Mouse (Mus musculus) liver, adult (tissue): Measurements from ENCODE around the gene Thoc3.

Experiments
- GATA4 ChIP-seq: IDR thresholded peaks from 2 replicates; pipeline ENCODE4 v1.6.1; 2014; ENCODE audit warnings: mild to moderate bottlenecking, low read length; ENCODE audit not compliant: insufficient replicate concordance

Thoc3 gene

DNA sequence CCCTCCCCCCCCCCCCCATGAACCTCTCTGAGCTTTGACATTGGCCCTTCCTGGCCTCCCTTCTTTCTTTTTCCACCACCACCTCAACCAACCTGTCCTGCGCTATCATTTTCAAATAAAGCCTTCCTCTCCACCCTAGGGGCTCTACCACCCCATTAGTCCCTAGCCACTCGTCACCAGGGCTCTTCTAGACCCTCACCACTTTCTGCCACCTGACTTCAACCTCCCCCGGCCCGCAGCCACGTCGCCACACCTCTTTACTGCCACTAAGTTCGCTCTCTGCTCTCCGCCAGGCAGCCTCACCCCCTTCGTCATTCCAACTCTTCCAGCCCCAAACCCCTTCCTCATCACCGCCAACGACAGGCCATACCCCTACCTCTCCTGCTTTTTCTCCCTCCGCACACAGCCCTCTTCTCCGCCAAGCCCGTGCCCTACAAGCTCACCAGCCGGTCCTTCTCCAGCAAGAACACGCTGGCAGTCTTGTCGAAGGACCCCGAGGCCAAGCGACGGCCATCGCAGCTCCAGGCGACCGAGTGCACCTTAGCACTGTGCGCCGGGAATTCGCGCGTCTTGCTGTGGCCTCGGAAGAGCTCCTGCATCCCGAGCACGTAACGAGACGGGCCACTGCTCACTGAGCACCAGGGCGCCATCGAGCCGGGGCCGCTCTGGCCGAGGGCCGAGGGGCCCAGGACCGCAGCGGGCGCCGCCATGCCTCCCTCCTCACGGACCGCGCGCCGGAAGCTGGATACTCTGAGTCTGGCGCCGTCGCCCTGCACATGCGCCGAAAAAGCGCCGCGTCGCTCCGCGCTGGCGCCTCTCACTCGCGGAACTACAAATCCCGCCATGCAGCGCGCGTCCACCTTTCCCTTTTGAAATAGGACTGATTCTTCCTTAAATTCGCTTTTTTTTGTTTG, at the start of gene Thoc3:
Thoc3 (minus strand) TSS at position 752 of the 914 bp plus-strand sequence.
- TF ChIP-seq GATA4, result no peak; the same call in 1 of the 2 replicates

DNA sequence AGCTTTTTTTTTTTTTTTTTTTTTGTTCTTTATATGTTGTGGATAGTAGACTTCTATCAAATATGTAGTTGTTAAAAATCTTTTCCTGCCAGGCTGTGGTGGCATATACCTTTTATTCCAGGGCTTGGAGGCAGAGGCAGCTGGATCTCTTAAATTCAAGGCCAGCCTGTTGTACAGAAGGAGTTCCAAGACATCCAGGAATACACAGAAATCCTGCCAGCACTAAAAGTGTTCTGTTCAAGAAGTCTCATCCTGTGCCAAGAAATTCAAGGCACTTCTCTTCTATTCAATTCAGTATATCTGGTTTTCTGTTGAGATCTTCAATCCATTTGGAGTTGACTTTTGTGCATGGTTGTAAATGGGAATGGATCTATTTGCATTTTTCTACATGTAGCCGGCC, 37.3 kb upstream of the Thoc3 start:
- TF ChIP-seq GATA4, result no peak

DNA sequence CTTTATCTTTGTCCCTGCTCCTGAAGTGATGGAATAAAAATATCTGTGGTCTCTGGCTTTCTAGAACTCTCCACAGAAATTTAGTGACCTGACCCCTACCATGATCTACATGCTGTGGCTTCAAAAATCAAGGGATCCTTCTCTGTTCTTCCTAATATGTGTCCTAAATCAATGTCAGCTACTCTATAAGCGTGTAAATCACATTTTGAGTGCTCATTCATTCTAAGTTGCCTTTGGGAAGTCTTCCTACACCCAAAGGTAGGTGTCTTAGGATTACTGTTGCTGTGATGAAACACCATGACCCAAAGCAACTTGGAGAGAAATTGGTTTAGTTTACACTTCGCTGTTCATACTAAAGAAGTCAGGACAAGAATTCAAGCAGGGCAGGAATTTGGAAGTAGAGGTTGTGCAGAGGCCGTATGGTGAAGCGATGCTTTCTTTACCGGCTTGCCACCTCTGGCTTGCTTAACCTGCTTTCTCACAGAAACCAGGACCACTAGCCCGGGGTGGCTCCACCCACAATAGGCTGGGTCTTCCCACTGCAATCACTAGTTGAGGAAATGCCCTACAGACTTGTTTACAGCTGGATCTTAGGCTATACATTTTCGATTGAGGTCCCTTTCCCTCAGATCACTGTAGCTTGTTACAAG, 36.1 kb upstream of the Thoc3 start:
- TF ChIP-seq GATA4, result no peak

DNA sequence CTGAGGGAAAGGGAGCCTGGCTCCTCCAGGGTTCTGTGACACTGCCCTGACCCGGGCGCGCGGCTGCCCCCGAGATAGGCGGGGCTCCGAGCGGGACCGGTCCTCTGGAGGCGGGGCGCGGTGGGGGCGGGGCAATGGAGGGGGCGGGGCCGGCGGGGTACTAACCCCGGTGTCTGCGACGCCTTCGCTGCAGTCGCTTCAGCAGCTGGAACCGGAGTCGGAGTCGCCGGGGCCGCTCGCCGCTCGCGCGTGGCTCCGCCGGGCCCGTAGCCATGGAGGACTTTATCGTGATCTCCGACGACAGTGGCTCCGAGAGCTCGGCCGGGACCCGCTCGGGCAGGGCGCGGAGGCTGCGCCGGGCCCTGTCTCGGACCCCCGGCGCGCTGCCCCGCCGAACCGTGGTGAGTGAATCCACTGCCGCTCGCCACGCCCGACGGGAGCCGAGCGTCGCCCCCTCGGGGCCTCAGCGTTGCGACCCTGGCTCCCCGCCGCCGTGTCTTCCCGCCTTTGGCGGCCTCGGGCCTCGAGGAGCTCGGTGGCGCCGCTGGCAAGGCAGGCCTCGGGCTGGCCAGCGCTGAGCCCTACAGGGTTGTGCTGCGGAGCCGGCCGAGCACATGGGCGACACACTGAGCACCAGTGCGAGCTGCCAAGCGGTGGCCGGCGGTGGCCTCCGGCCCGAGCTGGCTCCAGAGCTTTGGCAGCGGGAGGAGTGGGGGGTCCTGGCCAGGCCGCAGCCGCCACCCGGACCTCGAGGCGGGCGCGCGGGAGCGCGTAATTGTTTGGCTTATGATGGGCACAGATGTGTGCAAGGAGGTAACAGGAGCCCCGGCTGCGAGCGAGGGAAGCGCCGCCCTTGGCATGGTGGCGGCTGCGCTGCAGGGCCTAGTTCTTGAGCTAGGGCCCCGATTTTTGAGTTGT, 35.2 kb upstream of the Thoc3 start, which contains the start of gene Simc1:
Simc1 (plus strand) TSS at position 176 of the 918 bp plus-strand sequence.
- TF ChIP-seq GATA4, result no peak

DNA sequence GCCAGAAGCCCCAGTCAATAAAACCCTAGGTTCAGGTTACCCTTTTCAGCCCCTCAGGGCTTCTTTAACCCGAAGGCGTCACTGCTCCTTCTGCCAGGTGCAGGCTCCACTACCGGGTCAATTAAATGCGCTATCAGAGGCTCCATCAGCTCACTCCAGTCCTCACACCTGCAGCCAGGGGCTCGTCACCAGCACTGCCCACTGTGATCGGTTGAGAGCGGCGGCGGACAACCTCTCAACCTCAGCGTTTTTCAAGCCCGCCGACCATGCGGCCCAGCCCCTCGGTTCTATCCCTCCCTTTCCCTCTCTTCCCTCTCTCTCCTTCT, 34.6 kb upstream of the Thoc3 start:
- no peak for TF ChIP-seq GATA4

DNA sequence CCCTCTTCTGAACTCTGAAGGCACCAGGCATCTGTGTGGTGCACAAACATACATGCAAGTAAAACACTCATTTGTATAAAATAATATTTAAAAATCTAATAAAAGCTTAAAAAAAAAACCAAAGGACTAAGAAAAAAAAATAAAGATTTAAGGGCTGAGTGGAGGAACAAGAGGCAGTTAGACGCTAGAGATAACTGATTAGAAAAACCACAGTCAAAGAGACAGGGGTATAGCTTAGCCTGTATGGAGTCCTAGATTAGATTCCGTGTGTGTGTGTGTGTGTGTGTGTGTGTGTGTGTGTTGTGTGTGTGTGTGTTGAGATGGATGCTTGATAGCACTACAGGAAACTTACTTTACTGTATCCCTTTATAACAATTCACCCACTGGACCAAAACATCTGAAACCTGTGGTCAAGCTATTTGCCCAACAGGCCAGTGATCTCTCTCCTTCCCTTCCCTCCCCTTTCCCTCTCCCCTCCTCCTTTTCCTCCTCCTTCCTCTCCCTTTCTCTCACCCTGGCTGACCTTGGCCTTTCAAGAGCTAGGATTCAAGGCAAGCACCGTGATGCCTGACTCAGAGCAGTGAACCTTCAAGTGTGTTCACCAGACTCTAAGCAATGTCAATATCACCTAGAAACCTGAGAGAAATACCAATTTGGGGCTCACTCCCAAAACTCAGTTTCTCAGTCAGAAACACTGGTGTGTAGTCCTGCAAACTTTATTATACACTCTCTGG, 33.5 kb upstream of the Thoc3 start:
- no peak for TF ChIP-seq GATA4

DNA sequence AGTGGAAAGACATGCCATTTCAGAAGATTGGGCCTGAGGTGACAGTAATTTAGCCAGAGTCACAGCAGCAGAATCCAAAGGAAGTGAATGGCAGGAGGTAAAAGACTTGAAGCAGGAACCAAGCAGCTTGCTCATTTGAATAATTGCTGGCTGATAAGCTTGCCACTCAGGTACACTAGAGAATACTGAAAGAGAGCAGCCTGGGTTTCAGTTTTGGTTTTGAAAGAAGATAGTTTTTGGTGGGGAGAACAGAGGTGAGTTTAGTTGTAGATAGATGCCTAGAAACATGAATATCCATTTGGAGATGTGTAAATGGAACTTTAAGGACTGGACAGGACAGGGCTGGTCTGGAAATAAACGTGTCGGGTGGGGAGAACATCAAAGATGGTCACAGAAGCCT, 32.7 kb upstream of the Thoc3 start:
- TF ChIP-seq GATA4, result no peak

DNA sequence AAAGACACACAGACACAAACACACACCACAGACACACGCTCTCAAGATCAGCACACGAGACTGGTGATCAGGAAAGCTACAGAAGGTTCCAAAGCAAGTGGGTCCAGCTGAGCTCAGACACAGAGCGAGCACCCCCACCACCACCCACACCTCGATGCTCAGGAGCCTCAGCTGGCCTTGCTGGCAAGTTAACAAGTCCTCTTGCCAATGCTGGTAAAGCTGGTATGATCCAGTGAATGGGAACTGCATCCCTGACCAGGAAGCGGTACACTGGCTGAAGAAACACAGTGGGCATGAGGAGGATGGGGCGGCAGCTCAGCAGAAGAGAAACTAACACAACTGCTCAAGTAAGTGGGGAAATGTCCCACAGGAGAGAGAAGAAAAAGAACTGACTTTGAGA, 22.7 kb upstream of the Thoc3 start:
- TF ChIP-seq GATA4, result no peak

DNA sequence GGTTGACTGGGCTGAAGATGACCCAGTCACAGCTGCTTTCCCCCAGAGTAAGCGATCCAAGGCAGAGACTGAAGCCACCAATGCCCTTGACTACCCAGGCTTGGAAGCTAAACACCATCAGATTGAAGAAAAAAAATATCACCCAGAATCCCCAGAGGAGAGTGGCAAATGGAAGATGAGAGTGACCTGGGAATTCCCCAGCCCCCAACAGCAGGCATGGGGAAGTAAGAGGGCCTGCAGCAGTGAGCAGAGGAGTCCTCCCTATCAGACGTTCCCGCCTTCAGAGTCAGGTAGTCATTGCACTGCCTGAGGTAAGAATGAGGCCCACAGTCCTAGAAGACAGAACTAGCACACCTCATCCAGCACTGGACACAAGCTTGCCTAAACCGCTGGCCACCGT, 21.8 kb upstream of the Thoc3 start:
- no peak for TF ChIP-seq GATA4

DNA sequence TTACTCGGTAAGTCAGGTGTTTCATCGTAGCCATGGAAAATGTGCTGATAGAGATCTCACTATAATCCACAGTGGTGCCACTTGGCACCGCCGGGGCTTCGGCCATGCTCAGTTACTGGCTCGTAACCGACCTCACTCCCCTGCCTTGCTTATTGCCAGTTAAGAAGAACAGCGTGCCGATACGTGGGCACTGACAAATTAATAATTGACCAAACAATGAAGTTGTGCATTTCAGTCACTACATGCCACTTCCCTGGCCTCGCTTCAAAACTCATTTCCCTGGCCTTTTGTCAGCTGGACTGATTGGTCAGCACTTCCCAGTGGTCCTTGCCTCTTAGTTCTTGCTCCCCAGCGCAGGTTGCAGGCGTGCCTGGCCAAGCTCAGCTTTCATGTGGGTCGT, 12.8 kb upstream of the Thoc3 start:
- TF ChIP-seq GATA4, result no peak

DNA sequence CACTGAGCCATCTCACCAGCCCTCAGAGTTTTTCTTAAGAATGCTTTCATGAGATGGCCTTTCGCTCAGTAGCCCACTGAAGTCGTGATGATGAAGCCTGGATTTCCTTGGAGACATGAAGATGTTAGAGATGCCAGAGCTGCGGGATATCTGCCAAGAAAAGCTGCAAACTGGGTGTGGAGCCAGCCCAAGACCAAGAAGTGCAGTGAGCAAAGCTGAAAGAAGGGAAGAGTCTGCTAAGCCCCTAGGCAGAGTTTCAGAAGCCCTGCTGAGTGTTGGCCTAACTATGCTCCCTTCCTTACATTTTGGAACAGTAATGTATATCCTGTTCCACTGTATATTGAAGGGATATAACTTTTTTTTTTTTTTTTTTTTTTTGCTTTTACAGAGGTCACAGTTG, 10.6 kb upstream of the Thoc3 start:
- TF ChIP-seq GATA4, result no peak

DNA sequence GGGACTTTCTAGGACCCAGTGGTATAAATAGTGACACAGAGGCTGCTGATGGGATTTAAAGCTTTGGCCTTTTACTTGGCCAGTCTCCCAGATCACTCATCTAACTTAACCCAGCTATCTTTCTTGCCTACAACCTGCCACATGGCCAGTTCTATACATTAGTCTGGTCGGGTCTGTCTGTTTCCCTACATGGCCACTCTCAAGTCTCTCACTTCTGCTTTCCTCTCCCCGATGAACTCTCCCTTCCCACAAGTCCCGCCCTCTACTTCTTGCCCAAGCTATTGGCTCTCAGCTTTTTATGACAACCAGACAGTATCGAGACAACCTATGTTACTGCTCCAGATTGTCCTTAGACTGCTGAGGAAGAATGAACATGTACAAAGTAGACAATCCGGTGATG, 7.1 kb upstream of the Thoc3 start:
- TF ChIP-seq GATA4, result no peak

DNA sequence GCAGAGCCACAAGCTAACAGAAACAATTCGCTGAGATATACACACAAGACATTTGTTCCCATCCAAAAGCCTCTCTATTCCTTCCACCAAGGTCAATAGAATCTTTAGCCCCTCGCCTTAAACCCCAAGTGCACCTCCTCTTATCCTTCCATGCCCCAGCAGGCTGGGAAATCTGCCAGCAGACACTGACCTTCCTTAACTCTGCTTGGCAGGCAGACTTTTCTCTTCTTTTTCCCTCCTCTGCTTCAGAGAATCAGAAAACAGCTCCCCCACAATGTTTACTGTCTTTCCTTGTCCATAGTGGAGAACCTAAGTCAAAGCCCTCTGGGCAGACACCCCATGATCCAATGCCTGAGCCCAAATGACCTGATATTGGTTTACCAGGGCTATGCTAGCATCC, 6.3 kb upstream of the Thoc3 start:
- no peak for TF ChIP-seq GATA4

DNA sequence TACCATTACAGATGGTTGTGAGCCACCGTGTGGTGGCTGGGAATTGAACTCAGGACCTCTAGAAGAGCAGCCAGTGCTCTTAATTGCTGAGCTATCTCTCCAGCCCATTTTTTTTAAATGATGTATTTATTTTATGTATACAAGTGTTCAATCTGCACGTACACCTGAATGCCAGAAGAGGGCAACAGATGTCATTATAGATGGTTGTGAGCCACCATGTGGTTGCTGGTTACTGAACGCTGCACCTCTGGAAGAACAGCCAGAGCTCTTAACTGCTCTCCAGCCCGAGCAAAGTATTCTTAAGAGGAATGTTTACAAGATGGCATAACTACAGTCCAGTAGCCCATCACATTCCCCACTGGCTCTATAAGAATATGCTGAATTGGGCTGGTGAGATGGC, 3.3 kb upstream of the Thoc3 start:
- TF ChIP-seq GATA4, result no peak

DNA sequence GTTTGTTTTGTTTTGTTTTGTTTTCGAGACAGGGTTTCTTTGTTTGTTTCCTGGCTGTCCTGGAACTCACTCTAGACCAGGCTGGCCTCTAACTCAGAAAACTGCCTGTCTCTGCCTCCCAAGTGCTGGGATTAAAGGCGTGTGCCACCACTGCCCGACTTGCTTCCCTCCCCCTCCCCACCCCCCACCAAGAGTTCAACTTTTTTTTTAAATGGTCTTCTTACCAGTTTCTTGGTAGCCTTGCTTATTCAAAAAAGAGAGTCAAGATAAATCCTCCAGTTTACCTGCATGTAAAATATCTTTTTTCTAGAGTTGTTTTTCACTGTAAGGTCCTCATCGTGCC, 334 bp upstream of the Thoc3 start:
- TF ChIP-seq GATA4, result no peak
